Mouse (Mus musculus) kidney, postnatal 10 days (tissue): ENCODE measurements around the gene Prl2c1.
"Not testable (repeated sequence)": the region's sequence is repeated elsewhere in the genome, so short reads cannot be mapped to it uniquely, and the experiment has no call there.

Experiments used
- DNase-seq: peaks from one replicate; pipeline ENCODE4 v3.0.0; 2021; ENCODE audit warnings: mixed read lengths

Gene Prl2c1

GRCm38 (mm10) chr13:27849042-27849441, at the start of gene Prl2c1:
Gene Prl2c1 (plus strand): TSS chr13:27849342.
- no peak for DNase-seq

- DNase-seq = no peak
Measured at GRCm38 (mm10) chr13:27801354-27801753, 47.8 kb upstream of the Prl2c1 start, which contains the start of gene Prl2a1. Gene Prl2a1 (plus strand): TSS chr13:27801654.

GRCm38 (mm10) chr13:27802765-27803164, 46.4 kb upstream of the Prl2c1 start:
- no peak for DNase-seq

GRCm38 (mm10) chr13:27904236-27904635, 55.1 kb downstream of the Prl2c1 start:
- DNase-seq = not testable (repeated sequence)
